Mouse (Mus musculus): ENCODE results near the gene Cit.

DNA sequence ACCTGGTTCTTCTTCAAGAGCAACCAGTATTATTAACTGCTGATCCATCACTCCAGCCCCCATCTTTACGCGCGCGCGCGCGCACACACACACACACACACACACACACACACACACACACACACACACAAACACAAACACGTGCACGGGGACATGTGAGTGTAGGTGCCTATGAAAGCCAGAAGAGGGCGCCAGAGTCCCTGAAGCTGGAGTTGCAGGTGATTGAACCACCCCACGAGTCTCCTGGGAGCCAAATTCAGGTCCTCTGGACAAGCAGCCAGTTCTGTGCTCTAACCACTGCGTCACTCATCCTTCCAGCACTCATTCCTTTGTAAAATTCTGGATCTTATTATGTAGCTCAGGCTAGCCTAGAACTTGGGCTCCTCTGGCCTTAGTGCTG lies 23.9 kb upstream of the Cit start:
- TF ChIP-seq POLR2A (IDR thresholded peaks at IDR 0.05; ENCODE audit: borderline replicate concordance, low read depth, low read length) (no peak), CTCF (IDR thresholded peaks at IDR 0.05; ENCODE audit: low read depth, low read length) (no peak)
